Mouse (Mus musculus) embryonic facial prominence, embryonic 11.5 days (tissue): ENCODE data around the gene Gabbr2. TPM values are rescaled to one million over a fixed set of nuclear protein-coding genes. Genes with fewer than 3 reads are reported as not detected.
A peak's percentile ranks its signal among the peaks of the same experiment; 100 is the strongest.

Source experiments
- ATAC-seq: fragments of 200-750 bp; cut with Nextera tagmentation; replicated peaks from 2 replicates; pipeline ENCODE4 v1.8.0; 2017; ENCODE audit warnings: low read depth; ENCODE audit not compliant: insufficient number of reproducible peaks, low FRiP score, low TSS enrichment
- DNase-seq: peaks from one replicate; pipeline ENCODE4 v3.0.0-alpha.2; 2015; ENCODE audit warnings: low spot score
- H3K27ac ChIP-seq: fragments of 300-500 bp; sonication (generic); replicated peaks from 2 replicates; pipeline ENCODE4 v1.5.1; 2014; ENCODE audit warnings: mild to moderate bottlenecking, low read depth, low read length, control low read depth
- H3K27me3 ChIP-seq: fragments of 300-500 bp; sonication (generic); 2 replicates; pipeline ENCODE4 v1.6.1; 2014; ENCODE audit warnings: mild to moderate bottlenecking, low read length, moderate library complexity, mixed read lengths; ENCODE audit not compliant: control insufficient read depth, insufficient read depth
- H3K36me3 ChIP-seq: fragments of 300-500 bp; sonication (generic); replicated peaks from 2 replicates; pipeline ENCODE4 v1.6.1; 2014; ENCODE audit warnings: low read depth, mild to moderate bottlenecking, low read length, moderate library complexity, mixed read lengths; ENCODE audit not compliant: control insufficient read depth, insufficient read depth
- H3K4me1 ChIP-seq: fragments of 300-500 bp; sonication (generic); 2 replicates; pipeline ENCODE4 v1.6.1; 2014; ENCODE audit warnings: low read length, mixed read lengths; ENCODE audit not compliant: control insufficient read depth, insufficient read depth
- H3K4me2 ChIP-seq: fragments of 300-500 bp; sonication (generic); 2 replicates; pipeline ENCODE4 v1.6.1; 2014; ENCODE audit warnings: low read depth, mild to moderate bottlenecking, control low read depth, low read length, moderate library complexity
- H3K4me3 ChIP-seq: fragments of 300-500 bp; sonication (generic); 2 replicates; pipeline ENCODE4 v1.5.1; 2014; ENCODE audit warnings: low read depth, low read length, control low read depth
- H3K9ac ChIP-seq: fragments of 300-500 bp; sonication (generic); replicated peaks from 2 replicates; pipeline ENCODE4 v1.6.1; 2014; ENCODE audit warnings: mild to moderate bottlenecking, control low read depth, low read length
- H3K9me3 ChIP-seq: fragments of 300-500 bp; sonication (generic); replicated peaks from 2 replicates; pipeline ENCODE4 v1.6.1; 2016; ENCODE audit warnings: mild to moderate bottlenecking, low read length, inconsistent platforms, mixed read lengths; ENCODE audit not compliant: control insufficient read depth
- WGBS: fragments of 180-500 bp; shearing (Covaris S2); extraction: QIAGEN DNeasy Blood & Tissue Kit; methylation state at CpG from one replicate; pipeline ENCODE4 v1.1.7; 2014; 5-methylcytosine and 5-hydroxymethylcytosine counted together
- polyA plus RNA-seq: library from polyadenylated mRNA; unstranded; fragments of >200 nt; fragmentation: Nextera tagmentation; extraction: Ambion mirVana; gene quantifications from 2 replicates; pipeline ENCODE4 v1.2.1, GENCODE M21; 2014

The Gabbr2 gene
- polyA plus RNA-seq, 1 experiment from 2014 or later: 0.25 TPM

- Histone ChIP-seq H3K4me2 (no peak overlapping the region), H3K9me3 (no peaks in the 10 kb centered on the region), H3K4me1 (no peaks in the 10 kb centered on the region), H3K27me3 (no peaks in the 10 kb centered on the region), H3K27ac (no peak overlapping the region), H3K9ac (no peak overlapping the region), H3K36me3 (no peaks in the 10 kb centered on the region), H3K4me3 (no peak overlapping the region)
- 79% methylated on average over 2 of the region's 2 CpGs for WGBS
- ATAC-seq (no peak), DNase-seq (no peak)
Observed at GRCm38 (mm10) chr4:46933590-46933989, 58.1 kb downstream of the Gabbr2 start.

DNA sequence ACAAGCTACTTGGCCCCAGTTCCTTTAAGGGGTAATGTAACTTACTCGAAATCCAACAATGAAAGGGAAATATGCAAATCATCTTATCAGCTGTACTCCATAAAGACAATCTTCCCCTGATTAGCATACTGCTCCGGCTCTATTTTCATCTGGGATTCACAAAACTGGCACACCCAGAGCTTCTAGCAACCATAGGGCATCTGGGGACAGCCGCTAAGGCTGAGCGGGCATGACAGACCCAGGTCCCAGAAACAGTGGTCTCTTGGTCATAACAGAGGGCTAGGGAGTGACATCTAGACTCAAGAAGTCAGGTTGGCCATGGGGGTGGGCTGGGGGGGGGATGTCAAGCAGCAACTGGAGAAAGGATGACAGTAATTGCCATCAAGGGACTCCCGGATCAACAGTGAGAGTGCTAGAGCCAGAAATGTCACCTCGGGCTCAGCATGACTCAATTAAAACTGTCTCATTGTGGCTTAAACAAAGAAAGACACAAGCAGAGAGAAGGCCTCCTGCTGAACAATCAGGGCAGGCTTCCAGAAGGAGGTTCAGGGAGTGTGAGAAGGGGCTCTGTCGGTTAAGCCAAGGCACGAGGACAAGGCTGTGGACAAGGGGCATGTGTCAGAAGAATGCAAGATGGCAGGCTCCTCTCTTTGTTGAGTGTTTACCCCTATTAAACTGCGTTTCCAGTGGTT, 59.8 kb downstream of the Gabbr2 start:
- Histone ChIP-seq H3K36me3 (no peaks in the 10 kb centered on the region), H3K4me3 (no peak overlapping the region), H3K27me3 (no peaks in the 10 kb centered on the region), H3K4me2 (no peak overlapping the region), H3K9me3 (no peaks in the 10 kb centered on the region), H3K4me1 (no peaks in the 10 kb centered on the region), H3K9ac (no peak overlapping the region), H3K27ac (no peak overlapping the region)
- whole genome bisulfite sequencing: 61% methylated on average over 9 of the region's 9 CpGs
- DNase-seq: no peak
- no peak for ATAC-seq

- DNase-seq: no peak
- Histone ChIP-seq H3K27ac (no peak overlapping the region), H3K4me3 (no peak overlapping the region), H3K36me3 (no peaks in the 10 kb centered on the region), H3K27me3 (no peaks in the 10 kb centered on the region), H3K9ac (no peak overlapping the region), H3K4me2 (no peak overlapping the region), H3K4me1 (no peaks in the 10 kb centered on the region), H3K9me3 (no peaks in the 10 kb centered on the region)
- 74% methylated on average over 3 of the region's 3 CpGs for WGBS
- ATAC-seq: no peak
Observed at GRCm38 (mm10) chr4:46928112-46928511, 63.6 kb downstream of the Gabbr2 start.

- Histone ChIP-seq H3K4me2 (no peak overlapping the region), H3K36me3 (no peaks in the 10 kb centered on the region), H3K4me3 (no peak overlapping the region), H3K4me1 (no peaks in the 10 kb centered on the region), H3K9ac (no peak overlapping the region), H3K27ac (no peak overlapping the region), H3K9me3 (no peaks in the 10 kb centered on the region), H3K27me3 (no peaks in the 10 kb centered on the region)
- DNase-seq (peak; percentile 32), ATAC-seq (no peak)
- 58% methylated on average over 8 of the region's 8 CpGs for WGBS
Observed at GRCm38 (mm10) chr4:46919144-46919543, 72.5 kb downstream of the Gabbr2 start.

- Histone ChIP-seq H3K9me3 (no peaks in the 10 kb centered on the region), H3K36me3 (no peaks in the 10 kb centered on the region), H3K27ac (no peak overlapping the region), H3K4me2 (no peak overlapping the region), H3K4me3 (no peak overlapping the region), H3K4me1 (no peaks in the 10 kb centered on the region), H3K9ac (no peak overlapping the region), H3K27me3 (no peaks in the 10 kb centered on the region)
- WGBS: 80% methylated on average over 6 of the region's 6 CpGs
- DNase-seq (no peak), ATAC-seq (no peak)
Observed at GRCm38 (mm10) chr4:46916786-46917185, 74.9 kb downstream of the Gabbr2 start.

GRCm38 (mm10) chr4:46915934-46916333, 75.7 kb downstream of the Gabbr2 start:
- Histone ChIP-seq H3K9me3 (no peaks in the 10 kb centered on the region), H3K36me3 (no peaks in the 10 kb centered on the region), H3K27ac (no peak overlapping the region), H3K4me2 (no peak overlapping the region), H3K9ac (no peak overlapping the region), H3K4me1 (no peaks in the 10 kb centered on the region), H3K4me3 (no peak overlapping the region), H3K27me3 (no peaks in the 10 kb centered on the region)
- no peak for ATAC-seq
- 89% methylated on average over 12 of the region's 12 CpGs for WGBS
- no peak for DNase-seq

GRCm38 (mm10) chr4:46915476-46915875, 76.2 kb downstream of the Gabbr2 start:
- ATAC-seq (no peak), DNase-seq (no peak)
- H3K9ac ChIP-seq: no peak overlapping the region
- no peaks in the 10 kb centered on the region for H3K9me3 ChIP-seq
- H3K4me1 ChIP-seq: no peaks in the 10 kb centered on the region
- H3K27me3 ChIP-seq: no peaks in the 10 kb centered on the region
- no peak overlapping the region for H3K4me2 ChIP-seq
- H3K4me3 ChIP-seq: no peak overlapping the region
- H3K36me3 ChIP-seq: no peaks in the 10 kb centered on the region
- 80% methylated on average over 14 of the region's 14 CpGs for WGBS
- H3K27ac ChIP-seq: no peak overlapping the region

DNA sequence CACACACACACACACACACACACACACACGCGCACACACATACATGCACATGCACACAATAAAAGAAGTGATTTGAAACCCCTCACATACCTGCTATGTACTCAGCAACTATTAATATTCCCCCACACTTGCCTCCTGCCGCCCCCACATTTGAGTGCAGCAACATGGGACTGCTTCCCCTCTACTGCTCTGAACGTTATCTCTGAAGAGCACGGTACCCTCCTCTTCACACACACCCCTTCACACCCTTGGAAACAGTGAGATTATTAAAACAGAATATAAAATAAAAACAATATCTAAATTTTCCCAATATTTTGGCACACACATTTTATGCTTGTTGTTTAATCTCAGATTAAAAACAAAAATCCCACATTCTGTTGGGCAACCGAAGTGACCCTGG, 77.1 kb downstream of the Gabbr2 start:
- no peak overlapping the region for H3K4me2 ChIP-seq
- H3K36me3 ChIP-seq: no peaks in the 10 kb centered on the region
- no peaks in the 10 kb centered on the region for H3K27me3 ChIP-seq
- no peak overlapping the region for H3K9ac ChIP-seq
- H3K27ac ChIP-seq: no peak overlapping the region
- DNase-seq: no peak
- H3K4me1 ChIP-seq: no peaks in the 10 kb centered on the region
- no peaks in the 10 kb centered on the region for H3K9me3 ChIP-seq
- ATAC-seq: no peak
- H3K4me3 ChIP-seq: no peak overlapping the region
- WGBS: 92% methylated on average over 6 of the region's 6 CpGs
